Mouse (Mus musculus) fibroblast of lung, adult 2 months (primary cell): ENCODE data around the gene Zmynd8.

Source experiments
- DNase-seq: peaks from one replicate; pipeline ENCODE4 v3.0.0-alpha.2; 2011; ENCODE audit warnings: low read depth

Zmynd8 gene

DNA sequence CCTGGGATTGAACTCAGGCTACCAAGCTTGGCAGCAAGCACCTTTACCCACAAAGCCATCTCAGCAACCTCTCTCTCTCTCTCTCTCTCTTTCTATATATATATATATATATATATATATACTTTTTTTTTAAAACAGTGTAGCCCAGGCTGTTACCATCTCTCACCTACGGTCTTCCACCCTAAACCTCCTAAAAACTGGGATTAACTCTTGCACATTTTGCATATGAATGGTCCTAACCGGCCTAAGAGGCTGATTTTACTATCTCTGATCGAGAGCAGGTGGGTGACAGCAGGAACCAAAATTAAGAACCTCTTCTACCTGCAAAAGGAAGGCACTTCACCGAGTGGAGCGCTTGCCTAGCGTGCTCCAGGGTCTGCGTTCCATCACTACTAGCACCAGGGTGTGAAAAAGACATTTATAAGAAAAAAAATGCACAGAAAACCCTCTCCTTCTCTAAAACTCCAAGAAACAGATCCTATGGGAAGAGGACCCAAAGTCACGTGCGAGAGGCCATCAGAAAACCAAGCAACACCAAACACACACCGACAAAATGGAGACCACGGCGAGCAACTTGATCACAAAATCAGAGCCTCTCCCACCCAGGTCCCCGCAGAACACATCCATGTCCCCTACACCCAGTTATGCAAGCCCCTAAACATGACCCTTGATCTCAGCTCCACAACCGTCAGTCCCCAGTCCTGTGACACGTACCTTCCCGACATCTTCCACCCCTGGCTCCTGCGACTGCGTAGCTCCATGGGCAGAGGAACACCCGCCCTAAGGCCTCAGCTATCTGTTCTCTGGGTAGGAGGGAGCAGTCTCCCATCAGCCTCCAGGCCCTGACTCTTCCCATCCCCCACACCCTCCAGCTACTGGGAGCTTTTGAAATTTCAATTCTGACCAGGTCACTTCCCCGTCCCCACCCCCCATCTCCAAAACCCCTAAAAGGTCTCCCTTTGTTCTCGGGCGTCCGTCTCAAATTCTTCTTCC, at the start of gene Zmynd8:
Zmynd8 (minus strand) TSS at position 815 of the 993 bp plus-strand sequence.
- DNase-seq = no peak

DNA sequence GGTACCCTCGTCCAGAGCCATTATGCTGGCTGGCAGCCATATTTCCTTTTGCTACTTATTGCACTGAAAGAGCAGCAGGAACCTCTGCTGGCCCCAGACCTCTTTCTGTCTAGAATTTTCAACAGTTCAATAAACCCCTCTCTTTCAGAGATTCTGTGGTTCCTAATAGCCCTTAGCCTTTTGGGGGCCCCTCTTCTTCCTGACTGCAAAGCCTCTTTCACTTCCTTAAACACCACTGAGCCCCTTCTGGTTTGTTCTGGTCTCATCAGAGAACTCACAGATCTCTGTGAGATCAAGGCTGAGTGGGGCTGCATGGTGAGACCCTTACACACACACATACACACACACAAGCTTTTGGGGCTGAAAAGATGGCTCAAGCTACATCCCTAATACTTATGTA, 49.2 kb upstream of the Zmynd8 start:
- DNase-seq = no peak

DNA sequence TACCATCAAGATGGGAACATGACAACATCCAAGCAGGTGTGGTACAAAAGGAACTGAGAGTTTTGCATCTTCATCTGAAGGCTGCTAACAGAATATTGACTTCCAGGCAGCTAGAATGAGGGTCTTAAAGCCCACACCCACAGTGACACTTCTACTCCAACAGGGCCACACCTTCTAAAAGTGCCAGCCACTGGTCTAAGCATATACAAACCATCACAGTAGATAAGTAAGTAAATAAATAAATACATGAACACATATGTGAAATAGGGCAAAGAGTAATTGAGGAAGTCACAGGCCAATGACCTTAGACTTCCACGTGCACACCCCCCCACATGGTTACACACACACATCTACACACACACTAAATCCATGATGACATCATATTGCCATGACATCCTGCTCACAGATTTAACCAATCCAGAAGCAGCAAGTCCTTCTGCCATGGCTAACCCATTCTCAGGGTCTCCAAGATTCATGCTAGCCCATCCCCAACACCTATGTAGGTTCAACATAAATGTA, 47.3 kb upstream of the Zmynd8 start:
- no peak for DNase-seq

DNA sequence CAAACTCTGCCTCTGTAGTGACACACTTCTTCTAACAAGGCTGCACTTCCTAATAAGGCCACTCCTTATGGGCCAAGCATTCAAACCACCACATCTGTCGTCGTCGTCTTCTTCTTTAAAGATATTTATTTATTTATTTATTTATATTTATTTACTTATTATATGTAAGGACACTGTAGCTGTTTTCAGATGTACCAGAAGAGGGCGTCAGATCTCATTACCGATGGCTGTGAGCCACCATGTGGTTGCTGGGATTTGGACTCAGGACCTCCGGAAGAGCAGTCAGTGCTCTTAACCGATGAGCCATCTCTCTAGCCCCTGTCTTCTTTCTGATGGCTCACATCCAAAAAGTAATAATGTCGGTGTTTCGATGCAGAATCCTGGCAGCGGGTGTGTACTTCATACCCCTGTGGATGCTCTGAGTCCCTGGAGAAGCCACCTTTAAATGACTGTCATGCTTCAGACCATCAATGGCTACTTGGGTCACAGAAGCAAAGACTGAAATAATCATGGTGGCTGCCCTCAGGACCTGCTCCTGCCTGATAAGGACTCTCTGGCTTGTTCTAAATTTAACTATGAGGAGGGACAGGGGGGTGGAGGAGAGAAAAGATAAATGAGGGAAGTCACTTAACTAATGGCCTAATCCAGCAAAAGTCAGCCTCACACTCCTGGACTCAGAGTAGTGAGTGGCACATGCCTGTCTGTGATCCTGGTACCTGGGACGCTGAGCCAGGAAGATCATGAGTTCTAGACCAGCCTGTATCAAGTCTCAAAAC, 45.9 kb upstream of the Zmynd8 start:
- no peak for DNase-seq

DNA sequence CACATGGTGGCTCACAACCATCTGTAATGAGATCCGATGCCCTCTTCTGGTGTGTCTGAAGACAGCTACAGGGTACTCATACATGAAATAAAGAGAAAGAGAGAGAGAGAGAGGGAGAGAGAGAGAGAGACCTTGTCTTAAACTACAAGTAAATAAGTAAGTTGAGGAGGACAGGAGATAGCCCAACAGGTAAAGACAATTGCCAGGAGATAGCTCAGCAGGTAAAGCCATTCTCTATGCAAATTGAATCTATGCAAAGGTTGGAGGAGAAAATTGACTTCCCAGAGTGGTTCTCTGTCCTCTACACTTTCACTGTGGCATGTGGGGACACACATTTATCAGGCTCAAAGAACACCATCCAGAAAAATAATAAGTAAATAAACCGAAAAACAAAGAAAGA, 44.3 kb upstream of the Zmynd8 start:
- no peak for DNase-seq

DNA sequence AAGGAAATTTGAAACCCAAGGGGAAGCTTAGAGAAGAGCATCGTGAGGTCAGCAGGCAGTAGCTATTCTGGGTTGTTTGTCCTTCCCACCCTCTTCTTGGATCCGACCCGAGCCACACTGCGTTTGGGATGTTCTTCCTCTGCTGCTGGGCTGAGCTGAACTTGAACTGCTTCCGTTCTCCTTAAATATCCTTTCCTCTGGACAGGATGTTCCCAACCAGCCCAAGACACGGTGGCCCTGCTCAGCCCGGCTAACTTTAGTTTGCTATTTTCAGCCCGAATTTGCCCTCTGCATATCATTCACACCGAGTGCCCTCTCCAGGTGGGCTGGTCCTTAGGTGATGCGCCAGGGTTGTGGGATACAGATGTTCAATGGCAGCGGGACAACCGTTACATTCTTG, 37.3 kb upstream of the Zmynd8 start:
- DNase-seq = no peak

DNA sequence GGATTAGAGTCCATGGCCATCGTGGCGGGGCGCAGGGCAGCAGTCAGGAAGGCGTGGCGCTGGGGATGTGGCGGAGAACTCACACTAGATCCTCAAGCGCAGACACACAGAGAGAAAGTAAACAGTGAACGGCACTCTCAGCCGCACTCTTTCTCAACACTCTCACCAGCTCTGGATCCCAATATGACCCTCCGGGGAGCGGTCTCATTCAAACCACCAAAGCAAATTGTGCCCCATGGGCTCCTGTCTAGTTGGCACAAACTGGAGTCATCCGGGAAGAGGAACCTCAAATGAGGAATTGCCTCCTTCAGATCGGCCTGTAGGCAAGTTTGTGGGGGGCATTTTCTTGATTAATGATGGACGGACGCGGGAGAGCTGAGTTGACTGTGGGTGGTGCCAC, 28.9 kb upstream of the Zmynd8 start:
- DNase-seq = no peak

DNA sequence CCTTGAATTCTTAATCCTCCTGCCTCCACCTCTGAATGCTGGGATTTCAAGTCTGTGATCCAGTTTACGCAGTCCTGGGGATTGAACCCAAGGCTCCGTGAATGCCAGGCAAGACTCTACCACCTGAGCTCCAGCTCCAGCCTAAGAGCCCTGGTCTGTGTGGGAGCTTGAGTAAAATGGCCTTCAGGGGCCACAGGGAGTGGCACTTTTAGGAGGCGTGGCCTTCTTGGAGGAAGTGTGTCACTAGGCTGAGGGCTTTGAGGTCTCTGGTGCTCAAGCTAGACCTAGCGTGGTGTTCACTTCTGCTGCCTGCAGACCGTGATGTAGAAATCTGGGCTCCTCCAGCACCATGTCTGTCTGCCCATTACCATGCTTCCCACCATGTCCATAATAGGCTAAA, 27.4 kb upstream of the Zmynd8 start:
- DNase-seq = no peak

DNA sequence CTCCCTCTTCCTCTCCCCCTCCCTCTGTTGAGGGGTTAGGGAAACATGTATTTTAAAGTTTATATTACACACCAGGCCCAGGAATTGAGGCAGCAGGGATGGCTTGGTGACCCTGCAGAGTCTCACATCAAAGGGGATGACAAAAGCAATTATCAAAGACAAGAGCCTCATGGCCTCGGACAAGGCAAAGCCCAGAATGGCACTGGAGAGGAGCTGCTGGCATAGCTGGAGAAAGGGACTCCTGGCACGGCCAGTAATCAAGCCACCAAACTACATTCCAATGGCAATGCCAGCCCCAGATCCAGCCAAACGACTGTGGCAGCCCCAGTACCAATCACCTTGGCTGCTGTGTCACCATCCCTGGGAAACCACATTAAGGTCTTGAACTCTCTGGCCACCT, 26.3 kb upstream of the Zmynd8 start:
- no peak for DNase-seq

DNA sequence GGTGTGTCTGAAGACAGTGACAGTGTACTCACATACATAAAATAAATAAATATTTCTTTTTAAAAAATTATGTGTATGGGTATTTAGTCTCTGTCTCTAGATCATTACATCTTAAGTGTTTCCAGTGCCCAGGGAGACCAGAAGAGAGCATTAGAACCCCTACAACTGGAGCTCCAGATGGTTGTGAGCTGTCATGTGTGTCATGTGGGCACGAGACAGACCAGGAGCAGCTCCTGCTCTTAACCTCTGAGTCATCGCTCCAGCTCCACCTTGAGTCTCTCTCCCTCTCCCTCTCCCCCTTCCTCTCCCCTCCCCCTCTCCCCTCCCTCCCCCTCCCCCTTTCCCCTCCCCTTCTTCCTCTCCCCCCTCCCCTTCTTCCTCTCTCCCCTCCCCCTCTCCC, 25.9 kb upstream of the Zmynd8 start:
- no peak for DNase-seq

DNA sequence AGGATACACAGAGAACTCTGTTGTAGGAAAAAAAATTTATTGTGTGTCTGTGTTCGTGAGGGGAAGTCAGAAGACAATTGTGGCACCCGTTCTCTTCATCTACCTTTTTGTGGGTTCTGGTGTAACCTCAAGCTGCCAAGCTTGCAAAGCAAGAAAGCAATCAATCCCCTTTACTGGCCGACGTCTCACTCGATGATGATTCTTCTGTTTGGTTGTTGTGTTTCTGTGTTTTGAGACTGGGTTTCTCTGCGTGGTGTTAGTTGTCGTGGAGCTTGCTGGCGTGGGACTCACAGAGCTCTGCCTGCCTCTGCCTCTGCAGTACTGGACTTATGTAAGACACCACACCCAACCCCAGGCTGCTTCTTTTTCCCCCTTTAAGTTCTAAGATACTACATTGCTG, 24.9 kb upstream of the Zmynd8 start:
- no peak for DNase-seq

DNA sequence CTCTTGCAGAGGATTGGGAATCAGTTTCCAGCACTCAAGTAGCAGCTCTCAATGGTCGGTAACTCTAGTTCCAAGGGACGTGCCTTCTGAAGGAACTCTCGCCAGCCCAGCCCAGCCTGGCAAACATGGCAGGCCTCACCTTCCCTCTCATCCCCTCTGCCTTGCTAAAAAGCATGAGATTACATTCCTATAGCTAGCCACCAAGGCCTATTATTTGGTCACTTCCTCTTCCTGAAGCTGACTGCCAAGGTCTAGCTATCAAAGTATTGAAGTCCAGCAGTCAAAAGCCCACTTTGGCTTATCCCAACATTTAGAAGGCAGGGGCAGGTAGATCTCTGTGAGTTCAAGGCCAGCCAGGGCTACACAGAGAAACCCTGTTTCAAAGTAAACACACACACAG, 24.2 kb upstream of the Zmynd8 start:
- no peak for DNase-seq

DNA sequence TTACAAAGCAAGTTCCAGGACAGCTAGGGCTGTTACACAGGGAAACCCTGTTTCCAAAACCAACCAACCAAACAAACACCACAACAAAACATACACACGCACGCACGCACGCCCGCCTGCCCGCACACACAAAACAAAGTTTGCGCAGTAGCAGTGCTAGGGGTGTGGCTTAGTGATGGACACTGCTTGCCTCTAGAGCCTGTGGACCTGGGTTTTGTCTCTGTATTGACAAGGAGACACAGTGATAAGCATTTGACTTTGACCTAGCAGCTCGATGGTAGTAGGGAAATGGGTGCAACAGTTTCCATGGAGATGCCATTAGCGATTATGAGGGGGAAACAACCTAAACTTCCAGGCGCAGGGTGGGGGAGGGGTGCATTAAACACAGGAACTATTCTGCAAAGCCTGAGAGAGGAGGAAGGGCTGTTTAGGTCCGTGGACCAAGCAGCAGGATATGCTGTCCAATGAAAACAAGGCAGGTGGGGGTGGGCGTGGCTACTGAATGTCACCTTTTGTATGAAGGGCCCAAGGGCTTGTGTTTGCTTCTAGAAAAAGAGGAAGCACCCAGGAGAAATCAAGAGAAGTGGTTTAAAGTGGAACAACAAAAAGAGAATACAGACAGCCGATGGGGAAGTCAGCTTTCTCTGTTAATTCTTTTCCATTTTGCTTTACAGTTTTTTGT, 23.4 kb upstream of the Zmynd8 start:
- DNase-seq = no peak

DNA sequence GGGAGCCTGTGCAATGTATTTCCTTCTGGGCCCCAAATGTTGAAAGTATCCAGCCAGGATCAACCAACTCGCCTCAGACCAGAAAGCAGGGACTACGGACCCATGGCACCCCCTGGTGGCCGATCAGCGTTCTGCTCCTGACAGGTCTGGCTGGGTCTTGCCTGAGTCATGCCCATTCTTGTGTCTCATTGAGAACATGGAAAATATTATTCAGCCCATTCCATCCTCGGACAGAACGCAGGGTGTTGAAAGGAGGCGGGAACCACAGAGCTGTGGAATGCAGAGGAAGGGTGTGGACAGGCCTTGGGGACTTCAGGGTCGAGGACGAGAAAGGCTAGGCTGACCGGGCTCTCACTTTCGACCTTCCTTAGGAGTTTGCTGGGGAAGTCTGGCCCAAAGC, 15.5 kb upstream of the Zmynd8 start:
- DNase-seq = peak; percentile 90

DNA sequence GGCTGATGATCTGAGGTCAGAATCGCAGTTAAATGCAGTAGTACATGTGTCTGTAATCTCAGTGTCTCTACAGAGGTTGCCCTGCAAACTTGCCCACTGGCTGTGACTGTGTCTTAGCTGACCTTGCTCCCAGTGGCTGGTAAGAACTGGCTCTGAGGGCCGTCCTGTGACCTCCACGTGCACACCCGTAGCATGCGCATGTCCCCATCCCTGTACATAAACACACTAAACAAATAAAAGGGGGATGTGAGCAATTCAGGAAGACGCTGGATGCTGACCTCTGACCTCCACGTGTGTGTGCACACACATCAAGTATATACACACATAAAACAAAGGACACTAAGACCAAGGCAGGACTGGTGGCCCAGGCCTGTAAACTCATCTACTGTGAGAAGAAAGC, 14.3 kb upstream of the Zmynd8 start:
- DNase-seq = no peak

DNA sequence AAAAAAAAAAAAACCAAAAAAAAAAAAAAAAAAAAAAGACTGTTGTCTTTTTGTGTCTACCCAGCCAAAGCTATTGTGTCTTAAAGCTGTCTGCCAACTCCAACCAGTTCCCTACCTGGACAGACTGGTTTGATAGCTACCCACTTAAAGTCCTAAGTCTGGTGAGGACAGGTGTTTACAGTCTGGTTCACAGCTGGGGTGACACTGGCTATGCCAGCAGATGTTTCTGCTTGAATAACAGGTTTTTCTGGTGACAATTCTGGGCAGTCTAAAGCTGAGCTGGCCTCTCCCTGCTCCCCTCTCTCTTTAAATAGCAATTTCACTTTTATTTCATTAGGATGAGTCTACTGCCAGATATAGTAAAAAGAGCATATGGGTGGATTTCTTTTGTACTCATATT, 10.9 kb upstream of the Zmynd8 start:
- DNase-seq = no peak

DNA sequence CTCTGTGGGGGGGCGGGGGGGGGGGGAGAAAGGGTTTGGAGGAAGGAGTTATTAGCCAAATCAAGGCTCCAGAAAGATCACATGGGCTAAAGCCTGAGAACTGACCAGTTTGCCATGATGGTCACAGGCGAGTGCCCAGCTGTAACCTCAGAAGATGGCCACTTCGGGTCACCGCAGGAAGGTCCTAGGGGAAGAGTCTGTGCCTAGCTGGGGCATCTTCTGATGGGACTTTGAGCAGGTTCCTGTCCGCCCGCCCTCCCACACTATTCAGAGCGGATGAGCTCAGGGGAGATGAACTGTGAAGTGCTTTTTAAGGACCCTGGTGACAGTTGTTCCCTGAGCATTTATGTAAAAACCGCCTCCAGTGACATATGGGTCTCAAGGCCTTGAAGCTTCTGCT, 8.4 kb upstream of the Zmynd8 start:
- DNase-seq = no peak

DNA sequence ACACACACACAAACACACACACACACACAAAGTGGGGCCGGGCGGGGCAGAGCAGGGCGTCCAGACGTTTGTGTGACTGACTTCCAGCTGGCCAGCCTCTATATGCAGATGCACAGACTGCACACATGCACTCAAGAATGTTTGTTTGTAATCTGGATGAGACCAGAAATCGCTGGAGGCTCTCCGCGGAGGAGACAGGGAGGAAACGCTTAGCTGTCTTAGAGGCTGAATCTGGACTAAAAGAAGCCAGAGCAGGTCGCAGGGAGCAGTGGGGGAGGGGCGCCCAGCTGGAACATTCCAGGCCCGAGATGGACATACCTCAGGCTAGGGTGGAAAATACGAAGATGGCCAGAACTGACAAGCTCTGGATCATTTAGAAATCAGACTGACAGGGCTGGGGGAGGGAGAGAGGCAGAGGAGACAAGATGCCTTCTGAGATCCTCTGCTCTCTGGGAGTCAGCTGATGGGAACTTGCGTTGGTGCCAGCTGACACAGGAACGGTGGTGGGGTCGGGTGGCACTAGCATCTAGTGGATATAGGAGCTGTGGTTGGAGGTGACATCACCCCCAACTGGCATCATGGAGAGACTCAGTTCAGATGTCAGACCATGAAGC, 7.6 kb upstream of the Zmynd8 start:
- DNase-seq = no peak

DNA sequence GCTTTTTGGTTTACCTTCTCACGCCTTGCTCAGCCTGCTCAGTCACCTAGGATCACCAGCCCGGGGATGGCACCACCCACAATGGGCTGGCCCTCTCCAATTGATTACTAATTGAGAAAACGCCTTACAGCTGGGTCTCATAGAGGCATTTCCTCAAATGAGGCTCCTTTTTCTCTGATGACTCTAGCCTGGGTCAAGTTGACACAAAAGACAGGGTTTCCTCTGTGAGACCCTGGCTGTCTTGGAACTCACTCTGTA, 2.2 kb upstream of the Zmynd8 start:
- DNase-seq = no peak

DNA sequence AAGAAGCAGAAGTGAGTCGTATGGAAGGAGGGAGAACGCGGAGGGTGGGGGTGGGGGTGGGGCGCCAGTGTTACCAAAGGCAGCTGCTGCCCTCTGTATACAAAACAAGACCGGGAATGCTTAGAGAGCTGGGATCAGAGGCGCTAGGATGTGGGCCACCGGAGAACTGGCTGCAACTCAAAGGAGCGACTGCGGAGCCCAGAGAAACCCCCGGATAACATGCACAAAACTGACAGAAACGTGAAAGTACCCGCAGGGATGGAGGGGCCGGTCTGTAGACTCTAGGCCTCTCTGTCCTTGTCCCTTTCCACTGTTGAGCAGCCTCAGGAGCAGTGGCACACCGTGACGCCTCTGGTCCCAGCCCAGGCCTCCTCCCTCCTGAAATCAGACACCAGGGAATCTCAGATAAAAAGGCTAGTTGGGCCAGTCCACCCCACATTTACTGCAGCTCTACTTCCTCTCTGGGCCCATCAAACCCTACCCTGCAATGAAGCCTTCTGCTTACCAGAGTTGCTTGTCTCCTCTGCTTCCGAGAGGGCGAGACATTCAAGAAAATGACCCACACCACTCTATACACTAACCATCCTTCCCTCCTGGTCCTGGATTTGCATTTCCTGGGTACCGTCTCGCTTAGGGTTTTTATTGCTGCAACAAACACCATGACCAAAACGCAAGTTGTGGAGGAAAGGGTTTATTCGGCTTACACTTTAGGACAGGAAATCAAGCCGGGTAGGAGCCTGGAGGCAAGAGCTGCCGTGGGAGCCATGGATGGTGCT, 1.7 kb upstream of the Zmynd8 start:
- no peak for DNase-seq

DNA sequence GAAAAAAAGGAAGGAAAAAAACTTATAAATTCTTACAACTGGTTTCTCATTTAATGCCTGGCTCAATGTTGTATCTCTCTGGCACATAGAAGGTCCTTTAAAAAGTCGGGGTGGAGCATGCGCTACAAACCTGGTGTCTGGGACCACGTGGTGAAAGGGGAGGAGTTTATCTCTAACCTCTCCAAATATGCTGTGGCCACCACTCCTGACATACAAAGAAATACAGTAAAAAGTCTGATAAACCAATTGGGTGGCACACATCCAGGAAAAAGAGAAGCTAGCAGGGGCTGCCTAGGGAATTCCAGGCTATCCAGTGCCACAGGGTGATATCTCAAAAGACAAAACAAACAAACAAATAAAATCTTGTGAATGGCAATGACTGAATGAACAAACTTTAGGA, 1.1 kb upstream of the Zmynd8 start:
- DNase-seq = no peak

DNA sequence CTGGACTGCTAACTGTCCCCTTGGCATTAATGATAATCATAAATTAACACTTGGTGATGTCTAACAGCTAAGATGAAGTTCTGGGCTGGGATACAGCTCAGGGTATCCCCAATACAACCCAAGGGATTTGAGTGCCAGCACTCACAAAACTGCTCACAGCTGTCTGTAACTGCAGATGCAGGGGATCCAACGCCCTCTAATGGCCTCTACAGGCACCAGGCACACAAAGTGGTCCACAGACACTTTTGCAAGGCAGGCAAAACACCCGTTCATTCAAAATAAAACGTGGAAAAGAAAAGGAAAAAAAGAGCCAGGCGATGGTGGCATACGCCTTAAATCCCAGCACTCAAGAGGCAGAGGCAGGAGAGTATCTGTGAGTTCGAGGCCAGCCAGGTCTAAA, 658 bp upstream of the Zmynd8 start:
- no peak for DNase-seq
